Mouse (Mus musculus): Measurements from ENCODE around the gene Ttpal.
"Not testable (repeated sequence)": the region's sequence is repeated elsewhere in the genome, so short reads cannot be mapped to it uniquely, and the experiment has no call there.

Ttpal gene

GRCm38 (mm10) chr2:163631715-163632114 lies 29.6 kb downstream of the Ttpal start:
- no peak for DNase-seq (ENCODE audit: low spot score)

GRCm38 (mm10) chr2:163634211-163634610 lies 32.1 kb downstream of the Ttpal start:
- no peak for DNase-seq (ENCODE audit: low spot score)

- no peak for DNase-seq (ENCODE audit: low spot score)
Observed at GRCm38 (mm10) chr2:163636057-163636456, 33.9 kb downstream of the Ttpal start.

- no peak for DNase-seq (ENCODE audit: low spot score)
Observed at GRCm38 (mm10) chr2:163637655-163638266, 35.6 kb downstream of the Ttpal start.

- no peak for DNase-seq (ENCODE audit: low spot score)
Observed at GRCm38 (mm10) chr2:163640493-163640892, 38.4 kb downstream of the Ttpal start.

GRCm38 (mm10) chr2:163641681-163642080 lies 39.6 kb downstream of the Ttpal start:
- no peak for DNase-seq (ENCODE audit: low spot score)

- DNase-seq (ENCODE audit: low spot score) = no peak
Observed at GRCm38 (mm10) chr2:163642685-163643575, 40.8 kb downstream of the Ttpal start.

GRCm38 (mm10) chr2:163643576-163643971 lies 41.5 kb downstream of the Ttpal start:
- DNase-seq (ENCODE audit: low spot score) = no peak

GRCm38 (mm10) chr2:163644047-163644446 lies 41.9 kb downstream of the Ttpal start:
- no peak for DNase-seq (ENCODE audit: low spot score)

GRCm38 (mm10) chr2:163644575-163645385 lies 42.7 kb downstream of the Ttpal start, which contains the start of gene Serinc3:
Gene Serinc3, minus strand, starts transcription at chr2:163645131.
- DNase-seq (ENCODE audit: low spot score) = peak; percentile 99

- DNase-seq (ENCODE audit: low spot score) = no peak
Observed at GRCm38 (mm10) chr2:163645700-163646460, 43.8 kb downstream of the Ttpal start.

GRCm38 (mm10) chr2:163646461-163647080 lies 44.5 kb downstream of the Ttpal start:
- no peak for DNase-seq (ENCODE audit: low spot score)

GRCm38 (mm10) chr2:163655699-163656098 lies 53.6 kb downstream of the Ttpal start:
- not testable (repeated sequence) for DNase-seq (ENCODE audit: low spot score)

GRCm38 (mm10) chr2:163657486-163657885 lies 55.4 kb downstream of the Ttpal start:
- DNase-seq (ENCODE audit: low spot score) = no peak

GRCm38 (mm10) chr2:163657975-163658886 lies 56.1 kb downstream of the Ttpal start, which contains the start of gene Pkig:
Gene Pkig, plus strand, starts transcription at chr2:163658386.
- peak; percentile 74 for DNase-seq (ENCODE audit: low spot score)

- no peak for DNase-seq (ENCODE audit: low spot score)
Observed at GRCm38 (mm10) chr2:163658941-163659340, 56.8 kb downstream of the Ttpal start.

GRCm38 (mm10) chr2:163659431-163659830 lies 57.3 kb downstream of the Ttpal start:
- DNase-seq (ENCODE audit: low spot score) = no peak

GRCm38 (mm10) chr2:163660103-163660701 lies 58.1 kb downstream of the Ttpal start:
- no peak for DNase-seq (ENCODE audit: low spot score)

- no peak for DNase-seq (ENCODE audit: low spot score)
Observed at GRCm38 (mm10) chr2:163661371-163661850, 59.3 kb downstream of the Ttpal start.
